Mouse (Mus musculus): ENCODE measurements around the gene Icam5.

DNA sequence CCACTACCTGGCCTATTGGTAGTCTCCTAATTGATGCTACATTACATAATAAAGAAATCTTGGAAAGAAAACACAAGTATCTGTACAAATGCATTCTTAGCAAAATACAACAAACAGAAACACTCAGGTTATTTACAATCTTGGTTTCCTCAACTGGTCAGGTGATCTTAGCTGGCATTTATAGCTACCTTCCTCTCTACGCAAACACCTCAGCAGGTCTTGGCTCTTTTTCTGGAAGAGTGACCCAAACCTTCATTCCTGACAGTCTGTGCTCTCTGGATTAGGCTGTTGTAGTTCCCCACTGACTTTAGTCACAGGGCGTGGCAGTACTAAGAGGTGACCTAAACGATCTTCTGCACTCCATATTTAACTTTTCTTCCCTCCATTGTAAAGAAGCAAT lies 13.4 kb downstream of the Icam5 start:
- TF ChIP-seq CTCF (IDR thresholded peaks at IDR 0.05; ENCODE audit: borderline replicate concordance, insufficient read depth, low read length) (no peak), POLR2A (IDR thresholded peaks at IDR 0.05; ENCODE audit: low read depth, low read length) (no peak)

Data from embryonic fibroblast, embryonic 13.5 days (primary cell).